Comparison of ENCODE assay signal across 27 mouse cellular contexts in genomic region chr4:142785386-142785785, GRCm38 (mm10).
DNase-seq lines count a peak whose midpoint lies in the region; ATAC-seq lines count a peak whose summit lies in the region.
"Had no signal": no experiment of that assay in that cellular context is flagged by ENCODE, and none has a peak within 500 bp of the region (broad histone marks: within the 10 kb centered on the region; RNA-seq: fewer than 3 reads in every experiment).

No protein-coding gene starts in this region.

- no peak overlapping the region for H3K9ac ChIP-seq in heart, embryonic 12.5 days
- H3K9ac ChIP-seq: embryonic facial prominence, embryonic 13.5 days; forebrain, embryonic 12.5 days; heart, embryonic 13.5 days; hindbrain, embryonic 13.5 days had no signal

- peak; percentile 71 for DNase-seq in heart, adult 11 months
- no peak for DNase-seq in heart, postnatal 4 days
- peak; percentile 26 to 41 for DNase-seq in heart, adult 9 months (ENCODE audit: low spot score in 2 of 2)
- peak; percentile 14 for DNase-seq in brain, adult 2 months (ENCODE audit: low read depth, low spot score)
- DNase-seq in skeletal muscle tissue, adult 2 months (ENCODE audit: low read depth, low spot score): peak; percentile 23
- DNase-seq: adrenal gland, adult 2 months; adrenal gland, postnatal 14 days; cerebellum, adult 11-12 months; cerebellum, adult 8-10 months; cerebellum, postnatal 10 days; cerebellum, postnatal 36 days; embryo, embryonic 11 days; gastrocnemius, postnatal 25 days; kidney, adult 18-20 months had no signal

- ATAC-seq in heart, embryonic 12.5 days (ENCODE audit: insufficient number of reproducible peaks, low FRiP score): no peak
- ATAC-seq: CD4-positive, CD25-positive, alpha-beta regulatory T cell, adult 4 months; forebrain, embryonic 16.5 days; hindbrain, embryonic 16.5 days; inflammation-experienced regulatory T-cells, adult 6 months; intestine, embryonic 16.5 days had no signal

- H3K4me1 ChIP-seq in heart, embryonic 12.5 days (replicated peaks): no peaks in the 10 kb centered on the region
- H3K4me1 ChIP-seq: embryonic facial prominence, embryonic 10.5 days; embryonic facial prominence, embryonic 13.5 days; forebrain, embryonic 12.5 days; heart, embryonic 13.5 days; hindbrain, embryonic 10.5 days; hindbrain, embryonic 13.5 days had no signal

- no peak overlapping the region for H3K4me2 ChIP-seq in heart, embryonic 12.5 days
- H3K4me2 ChIP-seq: embryonic facial prominence, embryonic 13.5 days; forebrain, embryonic 12.5 days; heart, embryonic 13.5 days; hindbrain, embryonic 13.5 days had no signal

- H3K9me3 ChIP-seq in heart, embryonic 12.5 days (replicated peaks): peaks cover 3% of the 10 kb centered on the region; the same call in 1 of the 2 replicates
- H3K9me3 ChIP-seq: embryonic facial prominence, embryonic 13.5 days; forebrain, embryonic 12.5 days; hindbrain, embryonic 10.5 days had no signal

- H3K4me3 ChIP-seq in heart, embryonic 12.5 days: no peak overlapping the region
- H3K4me3 ChIP-seq: embryonic facial prominence, embryonic 10.5 days; embryonic facial prominence, embryonic 13.5 days; erythroblast, embryonic 14.5 days; forebrain, embryonic 12.5 days; heart, embryonic 13.5 days; hindbrain, embryonic 10.5 days; hindbrain, embryonic 13.5 days had no signal

- no peaks in the 10 kb centered on the region for H3K36me3 ChIP-seq in heart, embryonic 12.5 days
- H3K36me3 ChIP-seq: embryonic facial prominence, embryonic 10.5 days; embryonic facial prominence, embryonic 13.5 days; forebrain, embryonic 12.5 days; heart, embryonic 13.5 days; hindbrain, embryonic 10.5 days; hindbrain, embryonic 13.5 days had no signal

- 86% methylated on average over 5 of the region's 5 CpGs for WGBS in heart, embryonic 12.5 days

- H3K27ac ChIP-seq in heart, embryonic 12.5 days (ENCODE audit: poor library complexity, severe bottlenecking): no peak overlapping the region
- H3K27ac ChIP-seq: embryonic facial prominence, embryonic 10.5 days; embryonic facial prominence, embryonic 13.5 days; forebrain, embryonic 12.5 days; heart, embryonic 13.5 days; hindbrain, embryonic 10.5 days; hindbrain, embryonic 13.5 days had no signal

- H3K27me3 ChIP-seq in heart, embryonic 12.5 days (replicated peaks): no peaks in the 10 kb centered on the region
- H3K27me3 ChIP-seq: embryonic facial prominence, embryonic 13.5 days; forebrain, embryonic 12.5 days; heart, embryonic 13.5 days; hindbrain, embryonic 13.5 days had no signal
